Mouse (Mus musculus) forebrain, embryonic 15.5 days (tissue): ENCODE results near the gene Aff3. TPM values are rescaled to one million over a fixed set of nuclear protein-coding genes. Genes with fewer than 3 reads are reported as not detected.

Experiments used
- ATAC-seq: fragments of 200-750 bp; cut with Nextera tagmentation; replicated peaks from 2 replicates; pipeline ENCODE4 v1.8.0; 2017; ENCODE audit warnings: mild to moderate bottlenecking, moderate TSS enrichment, moderate library complexity
- H3K27ac ChIP-seq: fragments of 300-500 bp; sonication (generic); replicated peaks from 2 replicates; pipeline ENCODE4 v1.5.1; 2015; ENCODE audit warnings: mild to moderate bottlenecking, inconsistent platforms
- H3K27me3 ChIP-seq: fragments of 300-500 bp; sonication (generic); 2 replicates; pipeline ENCODE4 v1.6.1; 2015; ENCODE audit warnings: inconsistent platforms
- H3K36me3 ChIP-seq: fragments of 300-500 bp; sonication (generic); 2 replicates; pipeline ENCODE4 v1.6.1; 2015; ENCODE audit warnings: mild to moderate bottlenecking, inconsistent platforms
- H3K4me1 ChIP-seq: fragments of 300-500 bp; sonication (generic); 2 replicates; pipeline ENCODE4 v1.6.1; 2015; ENCODE audit warnings: inconsistent platforms
- H3K4me2 ChIP-seq: fragments of 300-500 bp; sonication (generic); replicated peaks from 2 replicates; pipeline ENCODE4 v1.6.1; 2015; ENCODE audit warnings: mild to moderate bottlenecking, inconsistent platforms
- H3K4me3 ChIP-seq: fragments of 300-500 bp; sonication (generic); 2 replicates; pipeline ENCODE4 v1.5.1; 2015; ENCODE audit warnings: mild to moderate bottlenecking, inconsistent platforms
- H3K9ac ChIP-seq: fragments of 300-500 bp; sonication (generic); replicated peaks from 2 replicates; pipeline ENCODE4 v1.6.1; 2015; ENCODE audit warnings: mild to moderate bottlenecking, inconsistent platforms
- H3K9me3 ChIP-seq: fragments of 300-500 bp; sonication (generic); 2 replicates; pipeline ENCODE4 v1.6.1; 2016; ENCODE audit warnings: inconsistent platforms
- WGBS: fragments of 180-500 bp; shearing (Covaris S2); methylation state at CpG from one replicate; pipeline ENCODE4 v1.1.7; 2015; ENCODE audit warnings: mixed read lengths; 5-methylcytosine and 5-hydroxymethylcytosine counted together
- polyA plus RNA-seq: library from polyadenylated mRNA; unstranded; fragments of >200 nt; fragmentation: Nextera tagmentation; extraction: Ambion mirVana; gene quantifications from 2 replicates; pipeline ENCODE4 v1.2.1, GENCODE M21; 2015

Gene Aff3
- polyA plus RNA-seq, 1 experiment from 2014 or later: 36.9 TPM

DNA sequence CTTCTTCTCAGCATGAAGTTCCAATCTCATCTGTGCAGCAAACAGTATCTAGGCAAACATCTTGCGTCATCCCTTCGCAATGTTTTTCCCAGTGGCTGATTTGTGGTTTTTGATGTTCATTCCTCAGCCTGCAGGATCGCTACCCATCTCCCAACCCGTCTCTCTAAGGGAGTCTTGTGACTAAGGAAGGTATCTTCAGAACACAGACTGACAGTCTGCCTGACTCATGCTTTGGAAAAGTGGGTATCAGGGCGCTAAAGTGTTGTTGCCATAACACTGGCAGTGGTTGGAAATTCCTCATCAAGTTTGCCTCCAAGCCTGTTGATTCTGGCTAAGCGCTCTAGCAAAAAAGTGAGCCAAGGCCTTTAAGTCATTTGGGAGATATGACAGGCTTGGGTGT lies 372.8 kb downstream of the Aff3 start:
- Histone ChIP-seq H3K9me3 (no peaks in the 10 kb centered on the region), H3K27me3 (no peaks in the 10 kb centered on the region), H3K9ac (no peak overlapping the region), H3K4me2 (no peak overlapping the region), H3K27ac (no peak overlapping the region), H3K4me1 (no peaks in the 10 kb centered on the region), H3K4me3 (no peak overlapping the region), H3K36me3 (no peaks in the 10 kb centered on the region)
- ATAC-seq: no peak
- 91% methylated on average over 6 of the region's 6 CpGs for WGBS

DNA sequence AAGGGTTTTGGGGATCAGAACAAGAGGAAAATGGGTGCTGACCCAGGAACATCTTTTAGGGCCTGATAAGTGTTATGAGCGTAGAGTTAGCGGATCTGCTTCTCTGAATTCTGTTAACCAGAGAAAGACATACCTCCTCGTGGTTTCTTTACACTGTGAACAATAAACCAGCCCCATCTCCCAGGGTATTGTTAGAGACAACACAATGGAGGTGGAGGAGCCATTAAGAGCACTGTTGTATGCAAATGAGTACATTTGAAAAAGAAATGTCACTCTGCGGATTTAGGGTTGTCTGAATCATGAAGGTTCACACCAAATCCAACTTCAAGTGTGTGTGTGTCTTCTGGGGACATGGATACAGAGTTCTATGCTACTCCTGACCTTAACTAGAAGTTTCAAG lies 373.3 kb downstream of the Aff3 start:
- no peak overlapping the region for H3K4me3 ChIP-seq
- no peaks in the 10 kb centered on the region for H3K4me1 ChIP-seq
- H3K27me3 ChIP-seq: no peaks in the 10 kb centered on the region
- no peaks in the 10 kb centered on the region for H3K9me3 ChIP-seq
- H3K4me2 ChIP-seq: no peak overlapping the region
- H3K36me3 ChIP-seq: no peaks in the 10 kb centered on the region
- H3K27ac ChIP-seq: no peak overlapping the region
- 74% methylated on average over 4 of the region's 4 CpGs for WGBS
- no peak for ATAC-seq
- H3K9ac ChIP-seq: no peak overlapping the region

DNA sequence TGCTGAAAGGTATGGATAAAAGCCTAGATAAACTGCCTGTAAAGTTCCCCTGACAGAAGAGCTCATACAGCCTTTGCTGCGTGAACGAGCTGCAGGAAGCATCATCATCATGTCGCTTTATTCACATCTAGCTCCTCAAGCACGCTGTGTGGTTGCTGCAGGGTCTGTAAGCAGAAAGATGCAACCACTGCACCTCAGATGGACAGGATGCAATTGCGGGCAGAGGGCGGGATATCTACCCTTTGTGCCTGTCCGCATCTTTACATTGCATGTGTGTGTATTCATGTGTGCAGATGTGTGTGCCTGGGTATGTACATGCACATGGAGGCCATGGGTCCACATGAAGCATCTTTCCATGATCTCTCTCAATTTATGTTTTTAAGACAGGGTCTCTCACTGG lies 373.9 kb downstream of the Aff3 start:
- Histone ChIP-seq H3K4me1 (no peaks in the 10 kb centered on the region), H3K4me2 (no peak overlapping the region), H3K36me3 (no peaks in the 10 kb centered on the region), H3K4me3 (no peak overlapping the region), H3K27ac (no peak overlapping the region), H3K9me3 (no peaks in the 10 kb centered on the region), H3K9ac (no peak overlapping the region), H3K27me3 (no peaks in the 10 kb centered on the region)
- WGBS: 93% methylated on average over 7 of the region's 7 CpGs
- ATAC-seq: no peak

DNA sequence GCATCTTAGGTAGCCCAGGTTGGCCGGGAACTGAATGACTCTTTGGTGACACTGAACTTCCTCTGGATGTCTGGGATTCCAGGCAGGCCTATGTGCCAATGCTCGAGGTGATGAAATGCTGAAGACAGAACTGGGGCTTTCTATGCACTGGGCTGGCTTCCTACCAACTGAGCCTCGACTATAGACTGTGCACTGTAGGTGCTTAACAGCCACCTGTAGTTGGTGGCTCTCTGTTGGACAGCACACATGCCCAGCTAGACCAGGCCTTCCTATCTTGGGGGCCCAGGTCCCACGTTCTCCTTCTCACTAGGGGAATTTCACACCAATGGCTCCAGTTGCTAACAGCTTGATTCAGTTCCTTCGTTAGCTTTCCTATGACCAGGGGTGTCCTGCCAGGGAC lies 374.9 kb downstream of the Aff3 start:
- Histone ChIP-seq H3K27me3 (no peaks in the 10 kb centered on the region), H3K4me3 (no peak overlapping the region), H3K4me2 (no peak overlapping the region), H3K9me3 (no peaks in the 10 kb centered on the region), H3K4me1 (no peaks in the 10 kb centered on the region), H3K36me3 (no peaks in the 10 kb centered on the region), H3K27ac (no peak overlapping the region), H3K9ac (no peak overlapping the region)
- ATAC-seq: no peak
- 80% methylated on average over 5 of the region's 5 CpGs for WGBS

DNA sequence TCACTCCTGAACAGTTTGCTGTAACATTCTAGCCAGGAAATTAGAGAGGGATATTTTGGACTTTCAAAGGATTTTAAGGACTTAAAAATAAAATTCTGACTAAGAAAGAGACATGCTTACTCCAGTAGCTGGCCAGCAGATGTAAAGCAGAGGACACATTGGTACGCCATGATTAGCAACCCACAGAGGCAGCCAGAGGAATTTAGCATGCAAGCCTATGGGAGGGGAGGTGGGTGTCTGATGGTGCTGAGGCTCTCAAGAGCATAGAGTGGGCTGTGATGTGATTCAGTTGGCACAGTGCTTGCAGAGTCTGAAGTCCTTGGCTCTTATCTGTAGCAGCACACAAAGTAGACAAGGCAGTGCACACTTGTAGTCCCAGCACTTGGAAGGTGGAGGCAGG lies 376.0 kb downstream of the Aff3 start:
- WGBS: 82% methylated on average over 1 of the region's 1 CpGs
- H3K9ac ChIP-seq: no peak overlapping the region
- H3K27ac ChIP-seq: no peak overlapping the region
- H3K4me1 ChIP-seq: no peaks in the 10 kb centered on the region
- no peak for ATAC-seq
- H3K27me3 ChIP-seq: no peaks in the 10 kb centered on the region
- H3K4me3 ChIP-seq: no peak overlapping the region
- no peaks in the 10 kb centered on the region for H3K9me3 ChIP-seq
- no peaks in the 10 kb centered on the region for H3K36me3 ChIP-seq
- no peak overlapping the region for H3K4me2 ChIP-seq

DNA sequence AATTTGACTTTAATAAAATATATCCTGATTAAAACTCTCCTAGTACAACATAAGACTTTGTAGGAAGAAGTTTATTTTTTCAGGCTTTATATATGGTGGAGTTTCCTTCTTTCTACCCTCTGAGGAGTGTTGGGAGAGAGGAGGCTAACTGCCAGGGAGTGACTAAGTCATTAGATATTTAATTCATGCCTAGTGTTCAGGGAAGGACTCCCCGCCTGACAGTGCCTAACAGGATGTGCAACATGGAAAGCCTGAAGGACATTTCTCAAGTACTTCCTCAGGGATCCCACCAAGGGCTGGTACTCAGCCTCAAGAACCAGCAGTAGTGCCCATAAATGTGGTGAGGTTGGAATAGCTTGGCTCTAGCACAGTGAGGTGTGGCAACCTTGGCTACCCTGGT lies 378.2 kb downstream of the Aff3 start:
- H3K4me3 ChIP-seq: no peak overlapping the region
- H3K4me2 ChIP-seq: no peak overlapping the region
- 90% methylated on average over 1 of the region's 1 CpGs for WGBS
- H3K9ac ChIP-seq: no peak overlapping the region
- ATAC-seq: no peak
- no peaks in the 10 kb centered on the region for H3K4me1 ChIP-seq
- H3K27ac ChIP-seq: no peak overlapping the region
- H3K9me3 ChIP-seq: no peaks in the 10 kb centered on the region
- H3K36me3 ChIP-seq: no peaks in the 10 kb centered on the region
- H3K27me3 ChIP-seq: no peaks in the 10 kb centered on the region

DNA sequence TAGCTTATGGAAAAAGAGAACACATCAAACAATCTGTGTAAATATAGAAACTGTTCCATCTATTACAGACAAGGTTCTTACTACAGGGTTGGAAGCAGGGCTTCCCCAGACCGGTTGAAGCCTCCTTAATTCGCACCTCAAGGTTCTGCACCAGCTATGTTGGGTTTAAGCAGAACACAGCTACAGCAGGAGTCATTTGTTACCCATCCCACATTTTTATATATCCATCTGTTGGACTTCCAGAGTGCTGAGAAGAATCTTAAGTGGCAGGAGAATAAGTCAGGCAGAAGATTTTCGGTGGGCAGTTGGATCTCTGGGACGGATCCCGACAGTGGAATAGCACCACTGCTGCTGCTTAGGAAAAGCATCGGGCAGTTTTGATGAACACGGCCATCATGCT lies 384.2 kb downstream of the Aff3 start:
- no peak overlapping the region for H3K4me3 ChIP-seq
- ATAC-seq: no peak
- H3K9me3 ChIP-seq: no peaks in the 10 kb centered on the region
- H3K9ac ChIP-seq: no peak overlapping the region
- H3K27ac ChIP-seq: no peak overlapping the region
- no peak overlapping the region for H3K4me2 ChIP-seq
- H3K36me3 ChIP-seq: no peaks in the 10 kb centered on the region
- no peaks in the 10 kb centered on the region for H3K4me1 ChIP-seq
- no peaks in the 10 kb centered on the region for H3K27me3 ChIP-seq
- WGBS: 92% methylated on average over 7 of the region's 7 CpGs

DNA sequence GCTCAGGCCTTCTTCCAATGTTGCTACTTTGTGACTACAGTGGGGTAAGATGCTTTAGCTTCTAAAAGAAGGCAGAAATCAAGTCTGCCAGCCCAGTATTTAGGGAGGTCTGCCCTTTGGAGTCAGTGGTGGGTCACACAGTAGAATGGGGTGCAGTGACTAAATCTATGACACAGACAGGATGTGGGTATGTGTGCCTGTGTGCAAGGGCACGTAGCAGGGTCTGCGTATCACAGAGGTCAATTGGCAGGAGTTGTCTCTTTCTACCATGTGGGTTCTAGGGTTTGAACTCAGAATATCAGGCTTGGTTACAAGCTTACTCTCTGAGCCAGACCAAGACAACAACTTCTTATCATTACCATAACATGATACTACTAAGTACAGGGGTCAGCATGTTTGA lies 393.4 kb downstream of the Aff3 start:
- ATAC-seq: no peak
- no peak overlapping the region for H3K27ac ChIP-seq
- peaks cover 15% of the 10 kb centered on the region for H3K4me1 ChIP-seq
- H3K9me3 ChIP-seq: no peaks in the 10 kb centered on the region
- no peaks in the 10 kb centered on the region for H3K27me3 ChIP-seq
- peaks cover 3% of the 10 kb centered on the region; the same call in 1 of the 2 replicates for H3K36me3 ChIP-seq
- H3K4me2 ChIP-seq: no peak overlapping the region
- H3K4me3 ChIP-seq: no peak overlapping the region
- 90% methylated on average over 2 of the region's 2 CpGs for WGBS
- no peak overlapping the region for H3K9ac ChIP-seq

DNA sequence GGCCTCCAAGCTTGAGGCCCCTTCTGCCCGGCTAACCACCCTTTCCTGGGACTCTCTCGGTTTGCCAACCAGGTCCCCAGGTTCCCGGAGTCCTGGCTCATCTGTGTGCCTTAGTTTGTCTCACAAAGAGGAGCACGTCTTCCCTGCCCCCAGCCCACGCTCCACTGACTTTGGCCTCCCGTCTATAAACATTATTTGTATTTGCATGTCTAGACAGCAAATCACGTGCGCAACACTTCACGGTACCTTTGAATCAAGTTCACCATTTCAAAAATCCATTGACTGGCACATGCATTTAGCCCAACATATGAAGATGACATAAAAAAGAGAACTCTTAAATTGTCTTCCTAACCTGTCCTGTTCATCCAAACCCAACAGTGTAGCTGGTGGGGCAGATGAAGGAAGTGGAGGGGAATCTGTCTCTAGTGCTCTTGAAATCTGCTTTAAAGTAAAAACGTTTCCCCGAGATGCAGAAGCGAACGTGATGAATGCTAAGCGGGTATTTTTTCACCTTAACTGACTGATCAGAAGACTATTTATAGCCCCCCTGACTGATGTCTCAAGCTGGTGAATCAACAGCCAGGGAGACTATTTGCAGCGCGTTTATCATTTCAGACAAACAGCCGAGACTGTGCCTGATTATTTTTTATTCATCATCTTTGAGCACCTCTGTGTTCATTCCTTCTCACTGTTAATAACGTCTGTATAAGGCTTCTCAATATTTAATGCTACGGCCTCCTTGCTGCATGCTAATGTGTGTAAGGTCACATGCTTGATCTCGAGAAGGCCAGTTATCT lies 396.3 kb downstream of the Aff3 start:
- WGBS: 35% methylated on average over 20 of the region's 20 CpGs
- H3K4me1 ChIP-seq: peaks cover 15% of the 10 kb centered on the region
- no peaks in the 10 kb centered on the region for H3K27me3 ChIP-seq
- no peaks in the 10 kb centered on the region for H3K9me3 ChIP-seq
- peaks cover 6% of the 10 kb centered on the region; the same call in 1 of the 2 replicates for H3K36me3 ChIP-seq
- no peak overlapping the region for H3K4me3 ChIP-seq
- no peak overlapping the region for H3K9ac ChIP-seq
- H3K27ac ChIP-seq: peak overlapping the region; percentile 70
- 0 out of 2 replicates have a peak, but pooled peaks have one; percentile 35 for ATAC-seq
- H3K4me2 ChIP-seq: no peak overlapping the region

DNA sequence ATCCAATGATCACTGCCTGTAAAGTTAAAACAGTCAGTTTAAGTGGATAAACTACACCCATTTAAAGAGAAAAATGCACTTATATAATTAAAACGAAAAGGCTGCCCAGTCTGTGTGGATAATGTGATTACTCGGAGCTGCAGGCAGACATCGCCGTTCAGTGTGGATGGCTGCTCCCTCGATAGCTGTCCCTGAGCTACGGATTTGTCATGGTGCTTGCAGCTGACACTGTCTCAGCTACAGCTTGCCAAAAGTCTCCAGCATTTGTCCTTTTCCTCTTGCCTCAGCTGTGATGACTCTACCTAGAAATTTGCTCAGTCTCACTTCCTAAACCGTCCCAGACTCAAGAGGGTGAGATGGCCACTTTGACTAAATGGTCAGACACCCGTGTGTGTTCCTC lies 401.5 kb downstream of the Aff3 start:
- 28% methylated on average over 8 of the region's 8 CpGs for WGBS
- no peaks in the 10 kb centered on the region for H3K9me3 ChIP-seq
- H3K4me2 ChIP-seq: no peak overlapping the region
- no peak for ATAC-seq
- peaks cover 6% of the 10 kb centered on the region; the same call in 1 of the 2 replicates for H3K36me3 ChIP-seq
- H3K9ac ChIP-seq: no peak overlapping the region
- H3K4me3 ChIP-seq: no peak overlapping the region
- no peak overlapping the region for H3K27ac ChIP-seq
- no peaks in the 10 kb centered on the region for H3K27me3 ChIP-seq
- peaks cover 18% of the 10 kb centered on the region for H3K4me1 ChIP-seq

DNA sequence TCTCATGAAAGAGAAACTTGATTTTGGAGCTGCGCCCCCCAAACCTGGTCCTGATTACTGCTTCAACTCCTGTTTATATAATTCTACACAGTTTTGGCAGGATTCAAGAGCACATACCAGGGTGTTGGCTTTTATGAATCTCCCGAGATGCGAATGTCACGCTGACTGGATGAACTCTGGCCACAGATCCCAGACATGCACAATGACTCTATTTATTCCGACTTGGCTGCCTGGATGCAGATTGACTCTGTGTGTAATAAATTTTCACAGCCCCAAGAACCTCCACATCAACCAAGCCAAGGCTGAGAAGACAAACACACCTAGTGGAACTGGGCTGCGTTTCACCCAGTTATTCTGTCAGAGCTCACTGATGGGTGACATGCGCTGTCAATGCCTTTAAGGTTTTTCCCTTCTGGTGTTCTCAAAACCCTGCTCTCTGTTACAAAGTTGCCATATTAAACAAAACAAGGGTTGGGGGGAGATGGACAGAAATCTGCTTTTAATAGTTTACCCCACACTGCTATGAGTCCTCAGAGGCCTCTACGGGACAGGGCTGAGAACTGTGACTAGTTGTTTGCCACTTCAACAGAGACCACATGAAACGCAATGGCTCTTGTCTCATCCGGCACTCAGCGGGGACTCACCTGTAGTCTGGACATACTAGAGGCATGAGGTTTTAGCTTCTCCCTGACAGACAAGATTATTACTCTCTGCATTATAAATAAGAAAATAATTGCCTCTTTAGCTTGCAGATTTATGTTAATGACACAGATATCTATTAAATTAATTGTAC lies 402.2 kb downstream of the Aff3 start:
- H3K9me3 ChIP-seq: no peaks in the 10 kb centered on the region
- H3K36me3 ChIP-seq: peaks cover 6% of the 10 kb centered on the region; the same call in 1 of the 2 replicates
- no peak overlapping the region for H3K27ac ChIP-seq
- no peak overlapping the region for H3K4me3 ChIP-seq
- H3K4me1 ChIP-seq: peaks cover 11% of the 10 kb centered on the region; the same call in 1 of the 2 replicates
- no peaks in the 10 kb centered on the region for H3K27me3 ChIP-seq
- WGBS: 61% methylated on average over 11 of the region's 11 CpGs
- H3K4me2 ChIP-seq: no peak overlapping the region
- H3K9ac ChIP-seq: no peak overlapping the region
- no peak for ATAC-seq

DNA sequence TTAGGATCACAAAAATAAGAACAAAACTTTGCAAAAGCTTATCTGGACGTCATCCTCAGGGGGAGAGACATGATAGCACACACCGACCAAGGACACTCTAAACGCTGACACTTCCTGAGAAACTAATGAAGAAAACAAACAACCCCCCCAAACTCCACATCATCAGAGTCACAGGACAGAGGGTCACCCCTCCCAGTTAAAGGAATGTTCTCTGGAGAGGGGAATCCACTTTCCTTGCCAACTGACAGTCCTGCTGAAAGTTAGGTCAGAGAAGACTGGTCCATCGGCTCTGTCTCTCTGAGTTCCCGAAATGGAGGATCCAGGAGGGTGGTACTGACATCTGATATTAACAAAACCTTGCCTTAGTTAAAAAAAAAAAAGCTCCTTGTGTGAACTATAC lies 403.7 kb downstream of the Aff3 start:
- Histone ChIP-seq H3K9me3 (no peaks in the 10 kb centered on the region), H3K9ac (no peak overlapping the region), H3K36me3 (peaks cover under 1% of the 10 kb centered on the region; the same call in 1 of the 2 replicates), H3K27ac (no peak overlapping the region), H3K4me1 (peaks cover 11% of the 10 kb centered on the region; the same call in 1 of the 2 replicates), H3K27me3 (no peaks in the 10 kb centered on the region), H3K4me3 (no peak overlapping the region), H3K4me2 (no peak overlapping the region)
- no peak for ATAC-seq
- WGBS: 87% methylated on average over 5 of the region's 5 CpGs
